Mouse (Mus musculus) MEL (cell line): ENCODE results near the gene Prpsap1. TPM values are rescaled to one million over a fixed set of nuclear protein-coding genes. Genes with fewer than 3 reads are reported as not detected.
"Not testable (repeated sequence)": the region's sequence is repeated elsewhere in the genome, so short reads cannot be mapped to it uniquely, and the experiment has no call there.

ENCODE experiments used
- DNase-seq: peaks from one replicate; pipeline ENCODE4 v3.0.0; 2011; ENCODE audit warnings: low read depth, low spot score
- H3K27ac ChIP-seq: 2 replicates; pipeline ENCODE4 v1.5.1; 2012; ENCODE audit warnings: low read depth, mild to moderate bottlenecking, control low read depth, low read length, moderate library complexity; ENCODE audit not compliant: control insufficient read depth
- H3K27me3 ChIP-seq, 2 experiments: fragments of 150-350 bp in 1 of 2; sonication (generic) in 1 of 2; 2 replicates each; pipeline ENCODE4 v1.6.1; 2012; ENCODE audit warnings: low read length in 2 of 2, mild to moderate bottlenecking in 2 of 2, improper control_type of control experiment in 1 of 2, moderate library complexity in 1 of 2; ENCODE audit not compliant: insufficient read depth in 2 of 2, control insufficient read depth in 1 of 2
- H3K36me3 ChIP-seq, 2 experiments: 2 replicates each; pipeline ENCODE4 v1.6.1; 2012 to 2014; ENCODE audit warnings: low read length in 2 of 2, improper control_type of control experiment in 1 of 2, inconsistent platforms in 1 of 2, mild to moderate bottlenecking in 1 of 2; ENCODE audit not compliant: insufficient read depth in 2 of 2, control insufficient read depth in 1 of 2
- H3K4me1 ChIP-seq, 2 experiments: fragments of 150-350 bp in 1 of 2; sonication (generic) in 1 of 2; 2 replicates each; pipeline ENCODE4 v1.6.1; 2012; ENCODE audit warnings: low read length in 2 of 2, improper control_type of control experiment in 1 of 2, mild to moderate bottlenecking in 1 of 2; ENCODE audit not compliant: insufficient read depth in 2 of 2, control insufficient read depth in 1 of 2
- H3K4me3 ChIP-seq, 2 experiments: fragments of 150-350 bp in 1 of 2; sonication (generic) in 1 of 2; 2 replicates each; pipeline ENCODE4 v1.5.1; 2012; ENCODE audit warnings: low read depth in 2 of 2, low read length in 2 of 2, mild to moderate bottlenecking in 2 of 2, moderate library complexity in 2 of 2, control low read depth in 1 of 2, improper control_type of control experiment in 1 of 2; ENCODE audit not compliant: control insufficient read depth in 1 of 2, insufficient read depth in 1 of 2
- H3K79me2 ChIP-seq: 2 replicates; pipeline ENCODE4 v1.6.1; 2012; ENCODE audit warnings: mild to moderate bottlenecking, low read length, moderate library complexity; ENCODE audit not compliant: control insufficient read depth, poor library complexity, insufficient read depth
- H3K9ac ChIP-seq: 2 replicates; pipeline ENCODE4 v1.6.1; 2012; ENCODE audit warnings: low read depth, mild to moderate bottlenecking, control low read depth, low read length, moderate library complexity; ENCODE audit not compliant: control insufficient read depth, poor library complexity, severe bottlenecking
- H3K9me3 ChIP-seq: fragments of 150-350 bp; sonication (generic); replicated peaks from 2 replicates; pipeline ENCODE4 v1.6.1; 2012; ENCODE audit warnings: mild to moderate bottlenecking, low read length, improper control_type of control experiment, moderate library complexity; ENCODE audit not compliant: insufficient read depth
- CHD1 ChIP-seq: IDR thresholded peaks from 2 replicates; pipeline ENCODE4 v1.6.1; 2012; ENCODE audit warnings: low read depth, mild to moderate bottlenecking, inconsistent platforms, low read length, improper control_type of control experiment
- CHD2 ChIP-seq: IDR thresholded peaks from 2 replicates; pipeline ENCODE4 v1.6.1; 2011; ENCODE audit warnings: low read length, improper control_type of control experiment
- CTCF ChIP-seq, 3 experiments: IDR thresholded peaks in 2 of 3; conservative IDR thresholded peaks in 1 of 3; 2 replicates each; pipeline ENCODE4 v1.5.1; 2011 to 2012; ENCODE audit warnings: low read length in 3 of 3, low read depth in 2 of 3, mild to moderate bottlenecking in 2 of 3, improper control_type of control experiment in 1 of 3, inconsistent platforms in 1 of 3, mixed read lengths in 1 of 3, moderate library complexity in 1 of 3; ENCODE audit not compliant: control insufficient read depth in 1 of 3, insufficient read depth in 1 of 3, poor library complexity in 1 of 3, severe bottlenecking in 1 of 3
- ELF1 ChIP-seq: IDR thresholded peaks from 2 replicates; pipeline ENCODE4 v1.6.1; 2014; ENCODE audit warnings: low read depth, mild to moderate bottlenecking, inconsistent platforms, low read length, improper control_type of control experiment, moderate library complexity
- MAX ChIP-seq: IDR thresholded peaks from 2 replicates; pipeline ENCODE4 v1.6.1; 2011; ENCODE audit warnings: low read length, improper control_type of control experiment
- MAZ ChIP-seq: IDR thresholded peaks from 2 replicates; pipeline ENCODE4 v1.6.1; 2012; ENCODE audit warnings: low read depth, mild to moderate bottlenecking, inconsistent platforms, low read length, improper control_type of control experiment
- MEF2A ChIP-seq: IDR thresholded peaks from 2 replicates; pipeline ENCODE4 v1.6.1; 2014; ENCODE audit warnings: low read depth, mild to moderate bottlenecking, inconsistent platforms, low read length, improper control_type of control experiment; ENCODE audit not compliant: poor library complexity, insufficient replicate concordance, severe bottlenecking; ENCODE audit errors: extremely low read depth
- MYB ChIP-seq: IDR thresholded peaks from 2 replicates; pipeline ENCODE4 v1.6.1; 2011; ENCODE audit warnings: mild to moderate bottlenecking, low read depth, low read length, improper control_type of control experiment
- NRF1 ChIP-seq: IDR thresholded peaks from 2 replicates; pipeline ENCODE4 v1.6.1; 2014; ENCODE audit warnings: low read depth, mild to moderate bottlenecking, inconsistent platforms, low read length, improper control_type of control experiment, moderate library complexity; ENCODE audit not compliant: poor library complexity, insufficient read depth, severe bottlenecking
- POLR2A ChIP-seq, 2 experiments: IDR thresholded peaks; 2 replicates each; pipeline ENCODE4 v1.6.1; 2011 to 2012; ENCODE audit warnings: low read length in 2 of 2, mild to moderate bottlenecking in 2 of 2, control low read depth in 1 of 2, improper control_type of control experiment in 1 of 2, low read depth in 1 of 2, moderate library complexity in 1 of 2; ENCODE audit not compliant: control insufficient read depth in 1 of 2, insufficient read depth in 1 of 2, poor library complexity in 1 of 2
- POLR2AphosphoS2 ChIP-seq: IDR thresholded peaks from 2 replicates; pipeline ENCODE4 v1.6.1; 2011; ENCODE audit warnings: low read length, improper control_type of control experiment
- RAD21 ChIP-seq: IDR thresholded peaks from 2 replicates; pipeline ENCODE4 v1.6.1; 2011; ENCODE audit warnings: mild to moderate bottlenecking, low read depth, low read length, improper control_type of control experiment
- SIN3A ChIP-seq: IDR thresholded peaks from 2 replicates; pipeline ENCODE4 v1.6.1; 2012; ENCODE audit warnings: low read length, improper control_type of control experiment, inconsistent platforms
- SMC3 ChIP-seq: IDR thresholded peaks from 2 replicates; pipeline ENCODE4 v1.6.1; 2011; ENCODE audit warnings: low read depth, low read length, improper control_type of control experiment
- TAL1 ChIP-seq: IDR thresholded peaks from 2 replicates; pipeline ENCODE4 v1.6.1; 2012; ENCODE audit warnings: mild to moderate bottlenecking, inconsistent platforms, low read length, moderate library complexity, mixed read lengths
- TCF12 ChIP-seq: IDR thresholded peaks from 2 replicates; pipeline ENCODE4 v1.6.1; 2014; ENCODE audit warnings: low read depth, mild to moderate bottlenecking, inconsistent platforms, low read length, improper control_type of control experiment, moderate library complexity
- USF2 ChIP-seq, 2 experiments: IDR thresholded peaks; 2 replicates each; pipeline ENCODE4 v1.6.1; 2011 to 2012; ENCODE audit warnings: improper control_type of control experiment in 2 of 2, low read length in 2 of 2, borderline replicate concordance in 1 of 2, inconsistent platforms in 1 of 2, low read depth in 1 of 2, mild to moderate bottlenecking in 1 of 2; ENCODE audit not compliant: insufficient read depth in 1 of 2
- ZC3H11A ChIP-seq: IDR thresholded peaks from 2 replicates; pipeline ENCODE4 v1.6.1; 2012; ENCODE audit warnings: low read depth, mild to moderate bottlenecking, inconsistent platforms, low read length, improper control_type of control experiment
- ZKSCAN1 ChIP-seq: IDR thresholded peaks from 2 replicates; pipeline ENCODE4 v1.6.1; 2012; ENCODE audit warnings: low read depth, mild to moderate bottlenecking, inconsistent platforms, low read length, improper control_type of control experiment, moderate library complexity
- polyA plus RNA-seq, 2 experiments: library from polyadenylated mRNA; stranded (reverse) in 1 of 2; unstranded in 1 of 2; fragments of >175 nt in 1 of 2; fragments of >200 nt in 1 of 2; gene quantifications; 2 replicates each; pipeline versions ENCODE4 v1.2.1 to v1.2.4; 2012; ENCODE audit warnings: low replicate concordance in 2 of 2, low read depth in 1 of 2; ENCODE audit not compliant: insufficient read length in 2 of 2, insufficient read depth in 1 of 2, missing spikeins in 1 of 2
- total RNA-seq: library from RNA; depleted of rRNA; stranded (reverse); fragments of 300-350 nt; gene quantifications from 2 replicates; pipeline ENCODE4 v1.2.3, GENCODE M21; 2012

The Prpsap1 gene
- total and polyA plus RNA-seq, 3 experiments: 112 to 155 TPM; not detected in 1

GRCm38 (mm10) chr11:116493191-116493590, 811 bp downstream of the Prpsap1 start (continued):
- no peak for TF ChIP-seq NRF1
- TF ChIP-seq ZC3H11A: peak; percentile 30; the same call in 1 of the 2 replicates
- TF ChIP-seq ELF1: no peak; the same call in 1 of the 2 replicates
- no peak for TF ChIP-seq POLR2AphosphoS2
- TF ChIP-seq TAL1: peak; percentile 31; the same call in 1 of the 2 replicates
- no peak; a peak in 1 of 4 replicates for TF ChIP-seq POLR2A (IDR thresholded peaks at IDR 0.05; ENCODE audit: control insufficient read depth in 1 of 2, insufficient read depth in 1 of 2, low read depth in 1 of 2, low read length in 2 of 2, poor library complexity in 1 of 2)
- TF ChIP-seq SMC3: 0 out of 2 replicates have a peak, but pooled peaks have one; percentile 23
- no peak; the same call in 1 of the 2 replicates for TF ChIP-seq CHD1
- peak; percentile 57; the same call in 1 of the 2 replicates for TF ChIP-seq SIN3A
- no peak for TF ChIP-seq CTCF (IDR thresholded peaks at IDR 0.05 in 2 of 3, conservative IDR thresholded peaks at IDR 0.05 in 1 of 3; ENCODE audit: control insufficient read depth in 1 of 3, insufficient read depth in 1 of 3, low read depth in 2 of 3, low read length in 3 of 3, poor library complexity in 1 of 3, severe bottlenecking in 1 of 3)

DNA sequence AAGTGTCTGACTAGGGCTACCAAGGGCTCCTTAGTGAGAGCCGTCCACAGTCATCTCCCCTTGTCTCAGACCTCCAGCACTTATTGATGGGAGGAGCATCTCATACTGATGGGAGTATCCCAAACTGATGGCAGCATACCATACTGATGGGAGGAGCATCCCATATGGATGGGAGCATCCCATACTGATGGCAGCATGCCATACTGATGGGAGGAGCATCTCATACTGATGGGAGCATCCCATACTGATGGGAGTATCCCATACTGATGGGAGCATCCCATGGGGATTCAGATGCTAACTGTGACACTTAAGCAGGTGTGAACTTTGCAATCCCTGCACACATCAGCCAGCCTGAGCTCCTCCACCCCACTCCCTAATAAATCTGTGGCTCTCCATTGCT, 1.5 kb downstream of the Prpsap1 start:
- DNase-seq, H3K9ac ChIP-seq, H3K27me3 ChIP-seq, H3K27ac ChIP-seq, H3K4me3 ChIP-seq, H3K9me3 ChIP-seq: not testable (repeated sequence)
- Histone ChIP-seq H3K36me3 (peaks cover 3 to 24% of the 10 kb centered on the region in 2 experiments), H3K79me2 (peaks cover 21% of the 10 kb centered on the region), H3K4me1 (peaks cover 13 to 44% of the 10 kb centered on the region in 2 experiments)

GRCm38 (mm10) chr11:116491338-116491737, 2.7 kb downstream of the Prpsap1 start:
- TF ChIP-seq CHD2 (no peak), NRF1 (no peak), MAX (no peak), USF2 (IDR thresholded peaks at IDR 0.05; ENCODE audit: borderline replicate concordance in 1 of 2, insufficient read depth in 1 of 2, low read depth in 1 of 2, low read length in 2 of 2) (no peak), CTCF (IDR thresholded peaks at IDR 0.05 in 2 of 3, conservative IDR thresholded peaks at IDR 0.05 in 1 of 3; ENCODE audit: control insufficient read depth in 1 of 3, insufficient read depth in 1 of 3, low read depth in 2 of 3, low read length in 3 of 3, poor library complexity in 1 of 3, severe bottlenecking in 1 of 3) (peak in 1 of 3 experiments; percentile 43; a peak in 3 of 6 replicates), MEF2A (no peak), RAD21 (peak; percentile 17), ZKSCAN1 (no peak), MAZ (no peak), MYB (no peak), SMC3 (peak; percentile 47), TAL1 (no peak), TCF12 (no peak)
- TF ChIP-seq, all 39 proteins: peak for 3
- peaks cover 13 to 35% of the 10 kb centered on the region in 2 experiments for H3K4me1 ChIP-seq
- no peaks in the 10 kb centered on the region for H3K27me3 ChIP-seq
- peaks cover 21% of the 10 kb centered on the region for H3K79me2 ChIP-seq
- peaks cover 3 to 21% of the 10 kb centered on the region in 2 experiments for H3K36me3 ChIP-seq
- no peak overlapping the region for H3K27ac ChIP-seq
- peak overlapping the region in 1 of 2 experiments; percentile 74; a peak in 2 of 4 replicates for H3K4me3 ChIP-seq
- peak overlapping the region; percentile 18 for H3K9ac ChIP-seq
- DNase-seq: peak; percentile 68
- no peaks in the 10 kb centered on the region for H3K9me3 ChIP-seq
